In the genomic region with DNA sequence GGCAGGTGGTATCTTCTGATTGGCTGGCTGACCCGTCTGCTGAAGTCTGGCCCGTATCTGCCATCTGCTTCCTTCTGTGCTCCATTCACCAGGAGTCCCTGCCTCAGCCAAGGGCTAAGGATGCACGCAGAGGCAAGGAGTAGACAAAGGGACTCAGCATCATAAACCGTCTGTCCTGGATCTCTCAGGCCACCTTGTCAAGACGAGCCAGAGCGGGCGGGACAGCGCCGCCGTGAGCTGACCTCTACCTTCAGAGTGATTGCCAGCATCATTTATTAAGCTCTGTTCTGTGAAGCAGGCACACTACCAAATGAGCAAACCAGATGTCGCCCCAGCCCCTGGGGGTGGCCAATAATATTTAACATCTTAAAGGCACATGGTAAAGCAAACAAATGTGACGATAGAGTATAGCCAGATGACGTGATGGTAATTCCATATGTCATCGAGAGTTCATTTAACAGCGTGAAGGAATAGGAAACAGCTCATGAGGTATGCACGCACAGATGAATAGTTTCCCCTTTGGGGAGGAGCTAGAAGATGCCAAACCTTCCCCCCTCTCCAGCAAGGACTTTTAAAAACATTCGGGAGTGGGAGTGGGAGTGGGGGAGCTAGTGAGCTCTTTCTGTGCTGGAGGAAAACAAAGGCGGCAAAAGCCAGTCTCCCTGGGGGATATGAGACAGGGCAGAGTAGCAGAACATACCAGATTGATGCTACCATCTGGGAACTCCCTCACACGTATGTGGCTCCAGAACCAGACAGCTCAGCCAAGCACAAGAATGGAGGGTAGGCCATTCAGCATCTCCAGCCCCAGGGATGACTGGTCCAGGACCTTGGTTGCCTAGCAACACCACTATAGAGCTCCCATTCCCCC, we compare ENCODE assay signal across 9 mouse cellular contexts.
DNase-seq lines count a peak whose midpoint lies in the region; ATAC-seq lines count a peak whose summit lies in the region.
"Had no signal": no experiment of that assay in that cellular context is flagged by ENCODE, and none has a peak within 500 bp of the region (broad histone marks: within the 10 kb centered on the region; RNA-seq: fewer than 3 reads in every experiment).

No protein-coding gene starts in this region.

- H3K4me2 ChIP-seq in hindbrain, embryonic 15.5 days, result peak overlapping the region; percentile 26
- peak overlapping the region; percentile 9 for H3K4me2 ChIP-seq in midbrain, embryonic 13.5 days (replicated peaks)
- H3K4me2 ChIP-seq: liver, embryonic 13.5 days had no signal

- no peaks in the 10 kb centered on the region; the same call in 1 of the 2 replicates for H3K36me3 ChIP-seq in hindbrain, embryonic 15.5 days
- peaks cover 27% of the 10 kb centered on the region for H3K36me3 ChIP-seq in midbrain, embryonic 13.5 days
- H3K36me3 ChIP-seq: liver, embryonic 13.5 days had no signal

- ATAC-seq in hindbrain, embryonic 15.5 days (ENCODE audit: low FRiP score, low read depth), result peak; percentile 81
- peak; percentile 84 for ATAC-seq in midbrain, embryonic 13.5 days
- no peak for ATAC-seq in megakaryocyte, adult 5-6 weeks (ENCODE audit: poor library complexity, severe bottlenecking)
- ATAC-seq in monocyte, adult 5-6 weeks (replicated peaks; ENCODE audit: insufficient number of reproducible peaks, low FRiP score, low TSS enrichment, poor library complexity, severe bottlenecking), result no peak
- ATAC-seq: Patski had no signal

- WGBS in hindbrain, embryonic 15.5 days, result 18% methylated on average over 19 of the region's 19 CpGs
- WGBS in midbrain, embryonic 13.5 days, result 36% methylated on average over 19 of the region's 19 CpGs

- no peaks in the 10 kb centered on the region for H3K27me3 ChIP-seq in hindbrain, embryonic 15.5 days
- no peaks in the 10 kb centered on the region for H3K27me3 ChIP-seq in midbrain, embryonic 13.5 days
- H3K27me3 ChIP-seq: Patski had no signal

- DNase-seq in cerebellum, adult 11 months, result peak; percentile 67
- DNase-seq in embryo, embryonic 10 days (ENCODE audit: low spot score), result peak; percentile 71
- no peak for DNase-seq in adrenal gland, postnatal 4 days (ENCODE audit: low spot score in 2 of 2)
- DNase-seq: liver, embryonic 13.5 days had no signal

- peak overlapping the region; percentile 82 for H3K27ac ChIP-seq in hindbrain, embryonic 15.5 days (replicated peaks)
- peak overlapping the region; percentile 89 for H3K27ac ChIP-seq in midbrain, embryonic 13.5 days
- H3K27ac ChIP-seq: liver, embryonic 13.5 days had no signal

- H3K9ac ChIP-seq in hindbrain, embryonic 15.5 days, result no peak overlapping the region
- H3K9ac ChIP-seq in midbrain, embryonic 13.5 days (replicated peaks), result no peak overlapping the region
- H3K9ac ChIP-seq: liver, embryonic 13.5 days had no signal

- no peaks in the 10 kb centered on the region for H3K9me3 ChIP-seq in hindbrain, embryonic 15.5 days
- H3K9me3 ChIP-seq in midbrain, embryonic 13.5 days, result no peaks in the 10 kb centered on the region
- H3K9me3 ChIP-seq: liver, embryonic 13.5 days had no signal

- H3K4me1 ChIP-seq in hindbrain, embryonic 15.5 days (replicated peaks), result peaks cover 59% of the 10 kb centered on the region
- peaks cover 56% of the 10 kb centered on the region for H3K4me1 ChIP-seq in midbrain, embryonic 13.5 days (replicated peaks)

- H3K4me3 ChIP-seq in hindbrain, embryonic 15.5 days, result no peak overlapping the region
- H3K4me3 ChIP-seq in midbrain, embryonic 13.5 days (replicated peaks), result no peak overlapping the region
- H3K4me3 ChIP-seq: liver, embryonic 13.5 days had no signal

Comparison
In these comparisons a context has a peak if more than half of its experiments do, and no peak if none do; other contexts are left out.
1. DNase-seq: peak in cerebellum, adult 11 months (single experiment) and embryo, embryonic 10 days (single experiment); none in adrenal gland, postnatal 4 days (0 of 2).
2. ATAC-seq: peak in hindbrain, embryonic 15.5 days (single experiment) and midbrain, embryonic 13.5 days (single experiment); none in megakaryocyte, adult 5-6 weeks (single experiment) and monocyte, adult 5-6 weeks (single experiment).